20 mouse cellular contexts compared by ENCODE assay signal in genomic region chr8:105773441-105773861, GRCm38 (mm10). TPM values are rescaled to one million over a fixed set of nuclear protein-coding genes. Genes with fewer than 3 reads are reported as not detected.
DNase-seq lines count a peak whose midpoint lies in the region; ATAC-seq lines count a peak whose summit lies in the region.
"Had no signal": no experiment of that assay in that cellular context is flagged by ENCODE, and none has a peak within 500 bp of the region (broad histone marks: within the 10 kb centered on the region; RNA-seq: fewer than 3 reads in every experiment).

No protein-coding gene starts in this region.

- H3K4me3 ChIP-seq in forebrain, embryonic 10.5 days = no peak overlapping the region
- H3K4me3 ChIP-seq: embryonic facial prominence, embryonic 12.5 days; heart, adult 2 months; hindbrain, embryonic 10.5 days; limb, embryonic 15.5 days; stomach, embryonic 15.5 days had no signal

- no peaks in the 10 kb centered on the region for H3K27me3 ChIP-seq in forebrain, embryonic 10.5 days (ENCODE audit: poor library complexity, severe bottlenecking)
- H3K27me3 ChIP-seq: embryonic facial prominence, embryonic 12.5 days; limb, embryonic 15.5 days; stomach, embryonic 15.5 days had no signal

- ATAC-seq in inflammation-experienced regulatory T-cells, adult 6 months = no peak
- ATAC-seq: midbrain, embryonic 16.5 days had no signal

- WGBS in forebrain, embryonic 10.5 days = 100% methylated on average over 1 of the region's 1 CpGs

- peaks cover 96% of the 10 kb centered on the region for H3K36me3 ChIP-seq in forebrain, embryonic 10.5 days (replicated peaks)

- no peaks in the 10 kb centered on the region for H3K4me1 ChIP-seq in forebrain, embryonic 10.5 days
- H3K4me1 ChIP-seq: embryonic facial prominence, embryonic 12.5 days; hindbrain, embryonic 10.5 days; limb, embryonic 15.5 days; stomach, embryonic 15.5 days had no signal

- no peaks in the 10 kb centered on the region for H3K9me3 ChIP-seq in forebrain, embryonic 10.5 days
- H3K9me3 ChIP-seq: embryonic facial prominence, embryonic 12.5 days; hindbrain, embryonic 10.5 days; limb, embryonic 15.5 days; stomach, embryonic 15.5 days had no signal

- no peak overlapping the region for H3K27ac ChIP-seq in forebrain, embryonic 10.5 days
- H3K27ac ChIP-seq: embryonic facial prominence, embryonic 12.5 days; heart, adult 2 months; hindbrain, embryonic 10.5 days; limb, embryonic 15.5 days; stomach, embryonic 15.5 days had no signal

- DNase-seq in kidney, postnatal 36 days = peak; percentile 21 to 31
- DNase-seq in kidney, adult 18-20 months = no peak
- peak; percentile 47 for DNase-seq in adrenal gland, postnatal 14 days
- DNase-seq in cerebellum, adult 11-12 months = peak; percentile 55
- DNase-seq in cerebellum, postnatal 25 days = peak; percentile 61 to 68
- no peak for DNase-seq in forebrain, embryonic 10.5 days (ENCODE audit: extremely low spot score, low spot score)
- DNase-seq: kidney, postnatal 4 days; lung, adult 18-20 months; thymus, postnatal 14 days had no signal

RNA-seq across cellular contexts. Expression of gene Gfod2, which starts 15.0 kb away (rescaled TPM):
- 7.8 and 11.3 TPM in 2 replicates for total RNA-seq in adrenal gland, postnatal 14 days (2021)
- polyA plus RNA-seq in inflammation-experienced regulatory T-cells, adult 6 months (2017; shearing (Covaris generic)) = 1 to 10 TPM; 1.7 to 5.9 (median 3.9) TPM
- 32.7 and 38.3 TPM in 2 replicates for polyA plus RNA-seq in forebrain, embryonic 10.5 days (2016; fragmentation: Nextera tagmentation; extraction: Ambion mirVana)

RNA-seq across cellular contexts. Expression of gene Ranbp10, which starts 53.7 kb away (rescaled TPM):
- total RNA-seq in adrenal gland, postnatal 14 days (2021) = 27.3 and 29.8 TPM in 2 replicates
- 1 to 10 TPM; 5.3 to 8.7 (median 5.9) TPM for polyA plus RNA-seq in inflammation-experienced regulatory T-cells, adult 6 months (2017; shearing (Covaris generic))
- 9.5 and 11.1 TPM in 2 replicates for polyA plus RNA-seq in forebrain, embryonic 10.5 days (2016; fragmentation: Nextera tagmentation; extraction: Ambion mirVana)

RNA-seq across cellular contexts. Expression of gene Tsnaxip1, which starts 54.1 kb away (rescaled TPM):
- not detected in 2 replicates for total RNA-seq in adrenal gland, postnatal 14 days (2021)
- not detected for polyA plus RNA-seq in inflammation-experienced regulatory T-cells, adult 6 months (2017; shearing (Covaris generic))
- polyA plus RNA-seq in forebrain, embryonic 10.5 days (2016; fragmentation: Nextera tagmentation; extraction: Ambion mirVana) = 0.06 and 0.07 TPM in 2 replicates
- total RNA-seq: gastrocnemius, adult 8-10 months; heart, adult 2 months; left cerebral cortex, postnatal 25 days; megakaryocyte-erythroid progenitor cell, adult 5-6 weeks had no signal
- polyA plus RNA-seq: intestine, embryonic 14.5 days; stomach, embryonic 15.5 days had no signal

Comparison
In these comparisons a context has a peak if more than half of its experiments do, and no peak if none do; other contexts are left out.
1. DNase-seq: peak in kidney, postnatal 36 days (2 of 2), adrenal gland, postnatal 14 days (single experiment), cerebellum, adult 11-12 months (single experiment) and cerebellum, postnatal 25 days (2 of 2); none in kidney, adult 18-20 months (single experiment) and forebrain, embryonic 10.5 days (single experiment).